Mouse (Mus musculus) MEL (cell line): ENCODE measurements around the gene Tango2.

Source experiments
- CTCF ChIP-seq, 3 experiments: IDR thresholded peaks in 2 of 3; conservative IDR thresholded peaks in 1 of 3; 2 replicates each; pipeline ENCODE4 v1.5.1; 2011 to 2012; ENCODE audit warnings: low read length in 3 of 3, low read depth in 2 of 3, mild to moderate bottlenecking in 2 of 3, improper control_type of control experiment in 1 of 3, inconsistent platforms in 1 of 3, mixed read lengths in 1 of 3, moderate library complexity in 1 of 3; ENCODE audit not compliant: control insufficient read depth in 1 of 3, insufficient read depth in 1 of 3, poor library complexity in 1 of 3, severe bottlenecking in 1 of 3
- POLR2A ChIP-seq, 2 experiments: IDR thresholded peaks; 2 replicates each; pipeline ENCODE4 v1.6.1; 2011 to 2012; ENCODE audit warnings: low read length in 2 of 2, mild to moderate bottlenecking in 2 of 2, control low read depth in 1 of 2, improper control_type of control experiment in 1 of 2, low read depth in 1 of 2, moderate library complexity in 1 of 2; ENCODE audit not compliant: control insufficient read depth in 1 of 2, insufficient read depth in 1 of 2, poor library complexity in 1 of 2

DNA sequence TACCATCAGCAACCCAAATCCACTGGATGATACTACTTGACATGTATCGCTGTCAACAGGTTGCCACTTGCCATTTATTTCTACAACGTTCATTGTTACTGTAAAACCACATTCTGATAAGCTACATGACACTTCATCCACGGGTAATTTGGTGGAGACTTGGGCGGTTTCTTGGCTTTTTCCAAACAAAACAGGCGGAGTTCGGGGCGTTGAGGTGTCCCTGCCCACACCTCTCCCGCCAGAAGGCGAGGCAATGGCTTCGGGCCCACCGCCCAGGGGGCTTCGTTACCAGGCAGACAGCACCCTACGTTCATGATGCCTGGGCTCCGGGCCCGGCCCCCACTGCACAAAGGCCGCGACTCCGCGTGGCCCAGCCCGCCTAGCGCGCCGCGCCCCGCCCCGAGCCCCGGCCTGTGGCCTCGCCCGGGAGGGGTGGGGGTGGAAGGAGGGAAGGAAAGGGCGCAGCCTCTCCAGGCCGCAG is 59.3 kb downstream of the Tango2 start:
- no peak for TF ChIP-seq POLR2A (IDR thresholded peaks at IDR 0.05; ENCODE audit: control insufficient read depth in 1 of 2, insufficient read depth in 1 of 2, low read depth in 1 of 2, low read length in 2 of 2, poor library complexity in 1 of 2)
- TF ChIP-seq CTCF (IDR thresholded peaks at IDR 0.05 in 2 of 3, conservative IDR thresholded peaks at IDR 0.05 in 1 of 3; ENCODE audit: control insufficient read depth in 1 of 3, insufficient read depth in 1 of 3, low read depth in 2 of 3, low read length in 3 of 3, poor library complexity in 1 of 3, severe bottlenecking in 1 of 3) = no peak
